Mouse (Mus musculus) brain, embryonic 14.5 days (tissue): ENCODE measurements at regions not wholly inside any gene's neighbourhood (a gene's known extent, or its start where the extent isn't known, plus 50 kb on each side); places are given as distances from the start of the nearest gene placed in this dataset.

ENCODE experiments used
- CTCF ChIP-seq: fragments of 200-500 bp; IDR thresholded peaks from 2 replicates; pipeline ENCODE4 v1.5.1; 2012; ENCODE audit warnings: inconsistent platforms, mild to moderate bottlenecking, moderate library complexity, borderline replicate concordance; ENCODE audit not compliant: insufficient read depth, insufficient read length; ENCODE audit errors: extremely low read depth
- POLR2A ChIP-seq: fragments of 200-500 bp; IDR thresholded peaks from 2 replicates; pipeline ENCODE4 v1.6.1; 2012; ENCODE audit warnings: mild to moderate bottlenecking, inconsistent platforms, borderline replicate concordance; ENCODE audit not compliant: poor library complexity, insufficient read depth, insufficient read length, severe bottlenecking; ENCODE audit errors: extremely low read depth

DNA sequence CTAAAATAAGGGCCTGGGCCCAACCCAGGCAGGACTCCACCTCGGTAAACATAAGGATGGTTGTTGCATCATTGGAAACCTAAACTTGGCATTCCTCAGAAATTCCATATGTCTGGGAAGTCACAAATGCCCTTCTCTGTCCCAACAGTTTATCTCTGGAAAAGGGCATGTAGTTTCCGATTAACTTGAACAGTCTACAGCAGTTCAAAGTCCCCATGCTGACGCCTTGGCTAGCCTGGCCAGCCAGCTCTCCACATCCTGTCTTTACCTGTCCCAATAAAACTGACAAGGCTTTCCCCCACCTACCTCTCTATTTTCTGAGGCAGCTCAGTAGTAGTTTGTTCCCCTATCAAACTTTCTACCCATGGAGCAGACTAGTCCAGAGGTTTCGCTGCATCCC, 351.7 kb upstream of the Chd6 start:
- TF ChIP-seq CTCF: no peak
- no peak for TF ChIP-seq POLR2A
